Mouse (Mus musculus): ENCODE results near the gene Col3a1.

Gene Col3a1

GRCm38 (mm10) chr1:45311388-45311787, at the start of gene Col3a1:
Gene Col3a1, plus strand, starts transcription at chr1:45311538.
- DNase-seq (ENCODE audit: low read depth, low spot score) = no peak
- no peaks in the 10 kb centered on the region for H3K36me3 ChIP-seq (ENCODE audit: control insufficient read depth, insufficient read depth, low read length, poor library complexity, severe bottlenecking)

GRCm38 (mm10) chr1:45269421-45269820, 41.9 kb upstream of the Col3a1 start:
- DNase-seq (ENCODE audit: low read depth, low spot score) = no peak
- Histone ChIP-seq H3K27me3 (ENCODE audit: control insufficient read depth, insufficient read depth, low read length, poor library complexity, severe bottlenecking) (no peaks in the 10 kb centered on the region), H3K36me3 (ENCODE audit: control insufficient read depth, insufficient read depth, low read length, poor library complexity, severe bottlenecking) (no peaks in the 10 kb centered on the region)

More at GRCm38 (mm10) chr1:45311388-45311787, at the start of gene Col3a1:
- no peaks in the 10 kb centered on the region for H3K27me3 ChIP-seq (ENCODE audit: control insufficient read depth, insufficient read depth, low read length, poor library complexity, severe bottlenecking)

GRCm38 (mm10) chr1:45276006-45276539, 35.3 kb upstream of the Col3a1 start:
- Histone ChIP-seq H3K36me3 (ENCODE audit: control insufficient read depth, insufficient read depth, low read length, poor library complexity, severe bottlenecking) (no peaks in the 10 kb centered on the region), H3K27me3 (ENCODE audit: control insufficient read depth, insufficient read depth, low read length, poor library complexity, severe bottlenecking) (no peaks in the 10 kb centered on the region)
- DNase-seq (ENCODE audit: low read depth, low spot score) = no peak

- H3K27me3 ChIP-seq (ENCODE audit: control insufficient read depth, insufficient read depth, low read length, poor library complexity, severe bottlenecking) = no peaks in the 10 kb centered on the region
- no peaks in the 10 kb centered on the region for H3K36me3 ChIP-seq (ENCODE audit: control insufficient read depth, insufficient read depth, low read length, poor library complexity, severe bottlenecking)
- no peak for DNase-seq (ENCODE audit: low read depth, low spot score)
Measured at GRCm38 (mm10) chr1:45287954-45288353, 23.4 kb upstream of the Col3a1 start.

GRCm38 (mm10) chr1:45290037-45290436, 21.3 kb upstream of the Col3a1 start:
- no peak for DNase-seq (ENCODE audit: low read depth, low spot score)
- Histone ChIP-seq H3K27me3 (ENCODE audit: control insufficient read depth, insufficient read depth, low read length, poor library complexity, severe bottlenecking) (no peaks in the 10 kb centered on the region), H3K36me3 (ENCODE audit: control insufficient read depth, insufficient read depth, low read length, poor library complexity, severe bottlenecking) (no peaks in the 10 kb centered on the region)

GRCm38 (mm10) chr1:45299394-45300119, 11.8 kb upstream of the Col3a1 start:
- no peak for DNase-seq (ENCODE audit: low read depth, low spot score)
- no peaks in the 10 kb centered on the region for H3K36me3 ChIP-seq (ENCODE audit: control insufficient read depth, insufficient read depth, low read length, poor library complexity, severe bottlenecking)
- no peaks in the 10 kb centered on the region for H3K27me3 ChIP-seq (ENCODE audit: control insufficient read depth, insufficient read depth, low read length, poor library complexity, severe bottlenecking)

- no peaks in the 10 kb centered on the region for H3K27me3 ChIP-seq (ENCODE audit: control insufficient read depth, insufficient read depth, low read length, poor library complexity, severe bottlenecking)
- no peak for DNase-seq (ENCODE audit: low read depth, low spot score)
- no peaks in the 10 kb centered on the region for H3K36me3 ChIP-seq (ENCODE audit: control insufficient read depth, insufficient read depth, low read length, poor library complexity, severe bottlenecking)
Measured at GRCm38 (mm10) chr1:45304273-45304672, 7.1 kb upstream of the Col3a1 start.

- Histone ChIP-seq H3K36me3 (ENCODE audit: control insufficient read depth, insufficient read depth, low read length, poor library complexity, severe bottlenecking) (no peaks in the 10 kb centered on the region), H3K27me3 (ENCODE audit: control insufficient read depth, insufficient read depth, low read length, poor library complexity, severe bottlenecking) (no peaks in the 10 kb centered on the region)
- DNase-seq (ENCODE audit: low read depth, low spot score) = no peak
Measured at GRCm38 (mm10) chr1:45309015-45309414, 2.3 kb upstream of the Col3a1 start.

- Histone ChIP-seq H3K36me3 (ENCODE audit: control insufficient read depth, insufficient read depth, low read length, poor library complexity, severe bottlenecking) (no peaks in the 10 kb centered on the region), H3K27me3 (ENCODE audit: control insufficient read depth, insufficient read depth, low read length, poor library complexity, severe bottlenecking) (no peaks in the 10 kb centered on the region)
- no peak for DNase-seq (ENCODE audit: low read depth, low spot score)
Measured at GRCm38 (mm10) chr1:45311962-45312361, 624 bp downstream of the Col3a1 start.

GRCm38 (mm10) chr1:45312870-45313269, 1.5 kb downstream of the Col3a1 start:
- DNase-seq (ENCODE audit: low read depth, low spot score) = no peak
- Histone ChIP-seq H3K27me3 (ENCODE audit: control insufficient read depth, insufficient read depth, low read length, poor library complexity, severe bottlenecking) (no peaks in the 10 kb centered on the region), H3K36me3 (ENCODE audit: control insufficient read depth, insufficient read depth, low read length, poor library complexity, severe bottlenecking) (no peaks in the 10 kb centered on the region)

GRCm38 (mm10) chr1:45313696-45314295, 2.5 kb downstream of the Col3a1 start:
- Histone ChIP-seq H3K36me3 (ENCODE audit: control insufficient read depth, insufficient read depth, low read length, poor library complexity, severe bottlenecking) (no peaks in the 10 kb centered on the region), H3K27me3 (ENCODE audit: control insufficient read depth, insufficient read depth, low read length, poor library complexity, severe bottlenecking) (no peaks in the 10 kb centered on the region)
- no peak for DNase-seq (ENCODE audit: low read depth, low spot score)

- DNase-seq (ENCODE audit: low read depth, low spot score) = no peak
- H3K27me3 ChIP-seq (ENCODE audit: control insufficient read depth, insufficient read depth, low read length, poor library complexity, severe bottlenecking) = no peaks in the 10 kb centered on the region
Measured at GRCm38 (mm10) chr1:45315767-45316528, 4.6 kb downstream of the Col3a1 start.

GRCm38 (mm10) chr1:45318241-45318640, 6.9 kb downstream of the Col3a1 start:
- no peak for DNase-seq (ENCODE audit: low read depth, low spot score)
- no peaks in the 10 kb centered on the region for H3K27me3 ChIP-seq (ENCODE audit: control insufficient read depth, insufficient read depth, low read length, poor library complexity, severe bottlenecking)
- no peaks in the 10 kb centered on the region for H3K36me3 ChIP-seq (ENCODE audit: control insufficient read depth, insufficient read depth, low read length, poor library complexity, severe bottlenecking)

More at GRCm38 (mm10) chr1:45315767-45316528, 4.6 kb downstream of the Col3a1 start:
- no peaks in the 10 kb centered on the region for H3K36me3 ChIP-seq (ENCODE audit: control insufficient read depth, insufficient read depth, low read length, poor library complexity, severe bottlenecking)

GRCm38 (mm10) chr1:45320861-45321260, 9.5 kb downstream of the Col3a1 start:
- Histone ChIP-seq H3K27me3 (ENCODE audit: control insufficient read depth, insufficient read depth, low read length, poor library complexity, severe bottlenecking) (no peaks in the 10 kb centered on the region), H3K36me3 (ENCODE audit: control insufficient read depth, insufficient read depth, low read length, poor library complexity, severe bottlenecking) (no peaks in the 10 kb centered on the region)
- no peak for DNase-seq (ENCODE audit: low read depth, low spot score)

GRCm38 (mm10) chr1:45329149-45329548, 17.8 kb downstream of the Col3a1 start:
- no peak for DNase-seq (ENCODE audit: low read depth, low spot score)
- H3K27me3 ChIP-seq (ENCODE audit: control insufficient read depth, insufficient read depth, low read length, poor library complexity, severe bottlenecking) = no peaks in the 10 kb centered on the region
- no peaks in the 10 kb centered on the region for H3K36me3 ChIP-seq (ENCODE audit: control insufficient read depth, insufficient read depth, low read length, poor library complexity, severe bottlenecking)

Data from splenic B cell, adult 2 months (primary cell).